Mouse (Mus musculus) adrenal gland, postnatal 4 days (tissue): ENCODE measurements around the gene Jrkl. TPM values are rescaled to one million over a fixed set of nuclear protein-coding genes. Genes with fewer than 3 reads are reported as not detected.

Experiments used
- total RNA-seq, 2 experiments: library from RNA; stranded (reverse); gene quantifications; 2 replicates each; pipeline ENCODE4 v1.2.3; 2021

Jrkl gene
- total RNA-seq, 2 experiments from 2014 or later = 10.8 to 11.1 TPM

Other genes with a start within 250 kb of the Jrkl start
- gene Ccdc82, start 1.1 kb upstream of the Jrkl start, total RNA-seq = 10 to 100 TPM; 21.9 to 22.4 TPM
- gene Maml2, start 52.1 kb upstream of the Jrkl start, total RNA-seq = 10 to 100 TPM; 11.5 to 14.1 TPM
- not detected for gene Gm17571, start 200.9 kb upstream of the Jrkl start, total RNA-seq